Mouse (Mus musculus): ENCODE data around the gene Ripor3.

Gene Ripor3

GRCm38 (mm10) chr2:167954928-167955327 is 55.5 kb downstream of the Ripor3 start:
- DNase-seq (ENCODE audit: low spot score in 2 of 2): no peak

- no peak for DNase-seq (ENCODE audit: low spot score in 2 of 2)
These were observed 56.6 kb downstream of the Ripor3 start for GRCm38 (mm10) chr2:167953819-167954218.

GRCm38 (mm10) chr2:167951301-167952211 is 58.9 kb downstream of the Ripor3 start:
- peak in 1 of 2 experiments; percentile 59 for DNase-seq (ENCODE audit: low spot score in 2 of 2)

- no peak for DNase-seq (ENCODE audit: low spot score in 2 of 2)
These were observed 59.7 kb downstream of the Ripor3 start for GRCm38 (mm10) chr2:167950681-167951080.

GRCm38 (mm10) chr2:167949808-167950207 is 60.6 kb downstream of the Ripor3 start:
- no peak for DNase-seq (ENCODE audit: low spot score in 2 of 2)

- peak in 1 of 2 experiments; percentile 43 for DNase-seq (ENCODE audit: low spot score in 2 of 2)
These were observed 61.2 kb downstream of the Ripor3 start for GRCm38 (mm10) chr2:167949250-167949649.

- no peak for DNase-seq (ENCODE audit: low spot score in 2 of 2)
These were observed 61.9 kb downstream of the Ripor3 start for GRCm38 (mm10) chr2:167948557-167948956.

GRCm38 (mm10) chr2:167948047-167948446 is 62.4 kb downstream of the Ripor3 start:
- no peak for DNase-seq (ENCODE audit: low spot score in 2 of 2)

- DNase-seq (ENCODE audit: low spot score in 2 of 2): no peak
These were observed 63.2 kb downstream of the Ripor3 start for GRCm38 (mm10) chr2:167947251-167947650.

GRCm38 (mm10) chr2:167945451-167945850 is 65.0 kb downstream of the Ripor3 start:
- no peak for DNase-seq (ENCODE audit: low spot score in 2 of 2)

GRCm38 (mm10) chr2:167944193-167944592 is 66.2 kb downstream of the Ripor3 start:
- DNase-seq (ENCODE audit: low spot score in 2 of 2): no peak

GRCm38 (mm10) chr2:167942926-167943633 is 67.3 kb downstream of the Ripor3 start:
- DNase-seq (ENCODE audit: low spot score in 2 of 2): peak; percentile 77 to 79

GRCm38 (mm10) chr2:167942199-167942925 is 68.1 kb downstream of the Ripor3 start:
- DNase-seq (ENCODE audit: low spot score in 2 of 2): no peak

- DNase-seq (ENCODE audit: low spot score in 2 of 2): no peak
These were observed 68.7 kb downstream of the Ripor3 start for GRCm38 (mm10) chr2:167941745-167942176.

GRCm38 (mm10) chr2:167941320-167941719 is 69.1 kb downstream of the Ripor3 start:
- no peak for DNase-seq (ENCODE audit: low spot score in 2 of 2)

GRCm38 (mm10) chr2:167940636-167941035 is 69.8 kb downstream of the Ripor3 start:
- DNase-seq (ENCODE audit: low spot score in 2 of 2): no peak

GRCm38 (mm10) chr2:167939632-167940399 is 70.6 kb downstream of the Ripor3 start:
- no peak for DNase-seq (ENCODE audit: low spot score in 2 of 2)

- no peak for DNase-seq (ENCODE audit: low spot score in 2 of 2)
These were observed 71.2 kb downstream of the Ripor3 start for GRCm38 (mm10) chr2:167939204-167939603.

GRCm38 (mm10) chr2:167938786-167939185 is 71.6 kb downstream of the Ripor3 start:
- DNase-seq (ENCODE audit: low spot score in 2 of 2): no peak

- DNase-seq (ENCODE audit: low spot score in 2 of 2): no peak
These were observed 74.5 kb downstream of the Ripor3 start for GRCm38 (mm10) chr2:167935956-167936355.

- DNase-seq (ENCODE audit: low spot score in 2 of 2): no peak
These were observed 77.0 kb downstream of the Ripor3 start for GRCm38 (mm10) chr2:167933397-167933796.
